Mouse (Mus musculus) intestine, embryonic 16.5 days (tissue): ENCODE measurements around the gene Gm13090. TPM values are rescaled to one million over a fixed set of nuclear protein-coding genes. Genes with fewer than 3 reads are reported as not detected.

Experiments
- ATAC-seq: fragments of 200-750 bp; cut with Nextera tagmentation; 2 replicates; pipeline ENCODE4 v1.8.0; 2017; ENCODE audit warnings: moderate TSS enrichment, moderate library complexity
- H3K27ac ChIP-seq: fragments of 300-500 bp; sonication (generic); 2 replicates; pipeline ENCODE4 v1.5.1; 2014; ENCODE audit warnings: mild to moderate bottlenecking, low read length
- H3K27me3 ChIP-seq: fragments of 300-500 bp; sonication (generic); replicated peaks from 2 replicates; pipeline ENCODE4 v1.6.1; 2014; ENCODE audit warnings: low read length, control low read depth, mixed read lengths; ENCODE audit not compliant: control insufficient read depth, insufficient read depth
- H3K36me3 ChIP-seq: fragments of 300-500 bp; sonication (generic); 2 replicates; pipeline ENCODE4 v1.6.1; 2014; ENCODE audit warnings: low read length, control low read depth; ENCODE audit not compliant: control insufficient read depth, insufficient read depth
- H3K4me1 ChIP-seq: fragments of 300-500 bp; sonication (generic); 2 replicates; pipeline ENCODE4 v1.6.1; 2014; ENCODE audit warnings: low read length, control low read depth, mixed read lengths; ENCODE audit not compliant: control insufficient read depth, insufficient read depth
- H3K4me2 ChIP-seq: fragments of 300-500 bp; sonication (generic); 2 replicates; pipeline ENCODE4 v1.6.1; 2014; ENCODE audit warnings: low read depth, low read length, control low read depth
- H3K4me3 ChIP-seq: fragments of 300-500 bp; sonication (generic); 2 replicates; pipeline ENCODE4 v1.5.1; 2014; ENCODE audit warnings: mild to moderate bottlenecking, low read length
- H3K9ac ChIP-seq: fragments of 300-500 bp; sonication (generic); 2 replicates; pipeline ENCODE4 v1.6.1; 2014; ENCODE audit warnings: low read depth, low read length
- H3K9me3 ChIP-seq: fragments of 300-500 bp; sonication (generic); 2 replicates; pipeline ENCODE4 v1.6.1; 2016; ENCODE audit warnings: low read length, control low read depth; ENCODE audit not compliant: control insufficient read depth
- WGBS: fragments of 180-500 bp; shearing (Covaris S2); extraction: QIAGEN DNeasy Blood & Tissue Kit; methylation state at CpG from one replicate; pipeline ENCODE4 v1.1.7; 2014; 5-methylcytosine and 5-hydroxymethylcytosine counted together
- polyA plus RNA-seq: library from polyadenylated mRNA; unstranded; fragments of >200 nt; fragmentation: Nextera tagmentation; extraction: Ambion mirVana; gene quantifications from 2 replicates; pipeline ENCODE4 v1.2.1, GENCODE M21; 2015

Gm13090 gene
- polyA plus RNA-seq, 1 experiment from 2014 or later, result not detected

DNA sequence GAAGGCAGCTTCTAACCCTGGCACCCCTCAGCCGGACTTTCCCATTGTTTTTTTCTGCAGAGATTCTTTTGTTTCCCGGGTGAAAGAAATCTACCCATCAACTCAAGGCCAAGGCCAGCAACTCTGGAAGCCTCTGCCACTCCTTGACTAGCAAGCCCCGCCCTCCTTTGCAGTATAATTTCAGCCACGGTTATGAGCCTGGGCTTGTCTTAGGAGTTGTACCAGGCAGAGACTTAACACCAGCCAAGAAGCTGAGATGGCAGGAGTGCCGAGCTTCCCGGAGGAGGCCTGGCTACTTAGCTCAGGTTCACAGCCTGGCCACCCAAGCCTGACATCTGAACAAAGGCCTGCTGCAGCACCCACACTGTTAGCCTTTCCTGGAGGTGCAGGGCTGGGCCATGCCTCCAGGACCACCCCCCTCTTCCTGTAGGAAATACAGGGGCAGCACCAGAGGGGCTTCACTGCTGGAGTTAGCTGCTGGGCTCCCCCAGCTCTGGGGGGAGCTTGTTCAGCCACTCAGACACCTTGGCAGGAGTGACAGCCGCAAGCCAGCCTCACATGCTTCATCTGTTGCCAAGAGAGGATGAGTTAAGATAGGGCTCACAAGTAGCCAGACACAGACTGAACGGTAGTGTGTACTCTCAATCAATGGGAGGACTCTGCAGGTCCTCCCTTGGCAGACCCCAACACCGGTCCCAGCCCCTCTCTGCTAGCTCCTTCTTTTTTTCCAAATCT is 41.6 kb downstream of the Gm13090 start:
- Histone ChIP-seq H3K4me2 (no peak overlapping the region), H3K27ac (no peak overlapping the region), H3K4me1 (no peaks in the 10 kb centered on the region), H3K9me3 (no peaks in the 10 kb centered on the region), H3K4me3 (no peak overlapping the region), H3K36me3 (no peaks in the 10 kb centered on the region), H3K9ac (no peak overlapping the region), H3K27me3 (no peaks in the 10 kb centered on the region; the same call in 1 of the 2 replicates)
- ATAC-seq, result no peak
- WGBS, result 50% methylated on average over 9 of the region's 9 CpGs

DNA sequence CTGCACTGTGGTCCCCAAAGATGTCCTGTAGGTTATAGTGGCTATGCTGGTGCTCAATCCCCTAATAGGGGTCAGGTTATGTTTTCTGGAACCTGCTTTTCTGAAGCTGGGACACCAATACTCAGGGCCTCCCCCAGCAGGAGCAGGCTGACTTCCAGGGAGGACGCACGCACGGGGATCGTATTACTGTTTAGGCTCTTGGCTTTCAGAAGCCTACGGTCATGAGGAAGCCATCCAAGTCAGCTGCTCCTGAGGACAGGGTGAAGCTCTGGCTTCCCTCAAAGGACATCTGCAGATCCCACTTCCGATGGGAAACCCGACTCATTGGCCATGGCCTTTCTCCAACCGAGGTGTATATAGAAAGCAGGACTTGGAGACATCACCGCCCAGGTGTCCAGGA is 43.1 kb downstream of the Gm13090 start:
- Histone ChIP-seq H3K4me3 (no peak overlapping the region), H3K27me3 (no peaks in the 10 kb centered on the region; the same call in 1 of the 2 replicates), H3K9me3 (no peaks in the 10 kb centered on the region), H3K36me3 (no peaks in the 10 kb centered on the region), H3K4me1 (no peaks in the 10 kb centered on the region), H3K27ac (no peak overlapping the region), H3K9ac (no peak overlapping the region), H3K4me2 (no peak overlapping the region)
- no peak for ATAC-seq
- 65% methylated on average over 9 of the region's 9 CpGs for WGBS

- Histone ChIP-seq H3K9me3 (no peaks in the 10 kb centered on the region), H3K4me3 (no peak overlapping the region), H3K9ac (no peak overlapping the region), H3K4me2 (no peak overlapping the region), H3K27me3 (no peaks in the 10 kb centered on the region; the same call in 1 of the 2 replicates), H3K36me3 (no peaks in the 10 kb centered on the region), H3K27ac (no peak overlapping the region), H3K4me1 (peaks cover 4% of the 10 kb centered on the region)
- WGBS, result 61% methylated on average over 4 of the region's 4 CpGs
- no peak for ATAC-seq
Measured at GRCm38 (mm10) chr4:151133760-151134159, 44.4 kb downstream of the Gm13090 start.

DNA sequence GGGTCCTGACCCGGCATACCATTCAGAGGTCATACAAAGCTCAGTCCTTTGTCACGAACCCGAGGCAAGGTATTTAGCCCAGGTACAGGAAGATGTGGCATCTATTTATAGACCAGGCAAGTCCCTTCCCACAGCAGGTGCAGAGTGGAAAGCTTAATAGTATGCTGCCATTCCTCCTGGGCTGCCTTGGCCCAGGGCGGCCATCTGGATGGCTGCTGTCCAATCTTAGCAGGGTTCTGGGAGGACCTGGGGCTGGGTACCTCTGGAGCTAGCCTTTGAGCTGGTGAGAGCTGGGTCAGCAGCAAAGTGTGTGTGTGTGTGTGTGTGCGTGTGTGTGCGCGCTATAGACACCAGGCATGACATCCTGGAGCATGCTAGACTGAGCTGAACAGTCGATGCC is 46.1 kb downstream of the Gm13090 start:
- Histone ChIP-seq H3K4me2 (no peak overlapping the region), H3K27me3 (peaks cover 9% of the 10 kb centered on the region), H3K4me3 (no peak overlapping the region), H3K4me1 (peaks cover 17% of the 10 kb centered on the region), H3K9ac (no peak overlapping the region), H3K36me3 (no peaks in the 10 kb centered on the region), H3K27ac (no peak overlapping the region), H3K9me3 (no peaks in the 10 kb centered on the region)
- ATAC-seq, result no peak
- WGBS, result 82% methylated on average over 8 of the region's 8 CpGs

DNA sequence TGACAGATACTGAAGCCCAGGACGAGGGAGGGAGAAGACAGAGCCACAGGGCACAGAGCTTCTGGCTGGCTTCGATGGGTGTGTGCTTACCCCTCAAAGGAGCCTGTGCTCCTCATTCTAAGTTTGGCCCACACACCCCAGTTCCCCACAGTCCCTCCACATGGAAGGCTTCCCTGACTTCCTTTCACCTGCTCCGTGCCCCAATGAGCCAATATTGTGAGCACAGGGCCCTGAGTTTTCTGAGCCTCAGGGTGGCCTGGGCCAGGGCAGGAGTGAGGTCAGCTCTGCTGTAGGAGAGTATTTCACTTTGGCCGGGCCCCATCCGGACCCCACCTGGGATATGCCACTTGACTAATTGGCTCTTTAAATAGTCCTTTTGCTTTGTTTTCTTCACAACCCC is 48.3 kb downstream of the Gm13090 start:
- Histone ChIP-seq H3K27ac (no peak overlapping the region), H3K4me3 (no peak overlapping the region), H3K9me3 (no peaks in the 10 kb centered on the region), H3K4me2 (no peak overlapping the region), H3K27me3 (peaks cover 14% of the 10 kb centered on the region), H3K4me1 (peaks cover 17% of the 10 kb centered on the region), H3K36me3 (no peaks in the 10 kb centered on the region), H3K9ac (no peak overlapping the region)
- ATAC-seq, result no peak
- 50% methylated on average over 5 of the region's 5 CpGs for WGBS

GRCm38 (mm10) chr4:151138135-151138534 is 48.8 kb downstream of the Gm13090 start:
- 12% methylated on average over 10 of the region's 10 CpGs for WGBS
- Histone ChIP-seq H3K27ac (no peak overlapping the region), H3K27me3 (peaks cover 14% of the 10 kb centered on the region), H3K4me1 (peaks cover 17% of the 10 kb centered on the region), H3K4me3 (no peak overlapping the region), H3K4me2 (no peak overlapping the region), H3K36me3 (no peaks in the 10 kb centered on the region), H3K9ac (no peak overlapping the region), H3K9me3 (no peaks in the 10 kb centered on the region)
- ATAC-seq, result peak; percentile 39; the same call in 1 of the 2 replicates

DNA sequence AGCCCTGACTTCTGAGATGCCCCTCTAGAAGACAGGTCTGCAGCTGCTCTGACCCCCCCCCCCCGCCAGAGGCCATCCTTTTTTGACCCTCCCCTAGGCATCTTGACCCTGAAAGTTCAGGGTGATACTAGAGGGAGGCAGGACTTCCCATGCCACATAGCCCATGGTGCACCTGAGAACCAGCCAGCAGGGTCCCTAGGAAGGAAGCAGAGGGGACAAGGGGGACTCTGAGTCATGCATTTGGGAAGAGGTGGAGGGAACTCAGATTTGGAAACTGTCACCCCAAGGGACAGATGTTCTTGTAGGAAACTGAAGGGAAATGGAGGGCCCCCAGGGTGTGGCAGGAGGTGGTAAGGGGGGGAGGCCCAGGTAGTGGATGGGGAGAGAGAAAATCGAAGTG is 49.2 kb downstream of the Gm13090 start:
- H3K4me2 ChIP-seq, result no peak overlapping the region
- no peaks in the 10 kb centered on the region for H3K36me3 ChIP-seq
- no peak overlapping the region for H3K4me3 ChIP-seq
- 17% methylated on average over 2 of the region's 2 CpGs for WGBS
- no peak overlapping the region for H3K9ac ChIP-seq
- no peak overlapping the region for H3K27ac ChIP-seq
- 0 out of 2 replicates have a peak, but pooled peaks have one; percentile 1 for ATAC-seq
- peaks cover 17% of the 10 kb centered on the region for H3K4me1 ChIP-seq
- peaks cover 14% of the 10 kb centered on the region for H3K27me3 ChIP-seq
- H3K9me3 ChIP-seq, result no peaks in the 10 kb centered on the region

- peak; percentile 25; the same call in 1 of the 2 replicates for ATAC-seq
- Histone ChIP-seq H3K4me2 (no peak overlapping the region; the same call in 1 of the 2 replicates), H3K4me3 (no peak overlapping the region), H3K9me3 (peaks cover under 1% of the 10 kb centered on the region; the same call in 1 of the 2 replicates), H3K27me3 (peaks cover 14% of the 10 kb centered on the region), H3K4me1 (peaks cover 17% of the 10 kb centered on the region), H3K9ac (no peak overlapping the region), H3K36me3 (no peaks in the 10 kb centered on the region), H3K27ac (no peak overlapping the region)
- 11% methylated on average over 20 of the region's 20 CpGs for WGBS
Measured at GRCm38 (mm10) chr4:151139053-151139840, 49.9 kb downstream of the Gm13090 start.

DNA sequence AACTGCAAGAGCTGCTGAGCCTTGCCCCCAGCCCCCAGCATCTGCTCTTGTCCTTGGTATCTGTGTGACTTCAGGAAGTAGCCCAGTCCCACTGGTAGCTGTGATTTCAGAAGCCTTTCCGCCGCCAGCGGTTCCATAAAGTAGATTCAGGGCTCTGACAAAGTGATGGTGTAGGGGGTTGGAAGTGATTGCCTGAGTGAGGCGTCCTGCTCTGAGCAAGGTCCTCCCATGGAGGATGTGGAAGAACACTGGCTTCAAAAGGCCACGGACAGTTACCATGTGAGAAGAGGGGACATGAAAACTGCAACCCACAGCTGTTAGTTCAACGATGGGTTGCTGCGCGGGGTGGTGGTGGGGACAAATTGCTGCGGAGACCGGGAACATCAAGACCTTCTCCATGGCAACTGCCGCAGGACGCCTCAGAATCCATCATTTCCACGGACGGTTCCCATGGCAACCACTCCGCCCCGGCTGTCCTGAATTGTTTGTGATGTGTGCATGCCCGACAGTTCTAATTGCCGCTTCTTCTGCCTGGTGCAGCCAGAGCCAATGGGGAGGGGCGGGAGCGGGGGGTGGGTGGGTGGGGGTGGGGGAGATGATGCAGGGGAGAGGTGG is 51.1 kb downstream of the Gm13090 start:
- no peak overlapping the region for H3K27ac ChIP-seq
- H3K9ac ChIP-seq, result no peak overlapping the region
- no peak overlapping the region for H3K4me3 ChIP-seq
- ATAC-seq, result no peak
- peak overlapping the region; percentile 3; the same call in 1 of the 2 replicates for H3K4me2 ChIP-seq
- peaks cover 17% of the 10 kb centered on the region for H3K4me1 ChIP-seq
- no peaks in the 10 kb centered on the region for H3K36me3 ChIP-seq
- peaks cover 4% of the 10 kb centered on the region; the same call in 1 of the 2 replicates for H3K9me3 ChIP-seq
- peaks cover 14% of the 10 kb centered on the region for H3K27me3 ChIP-seq
- 7% methylated on average over 20 of the region's 20 CpGs for WGBS
